Mouse (Mus musculus) gonadal fat pad, adult 2 months (tissue): Measurements from ENCODE around the gene Mreg. TPM values are rescaled to one million over a fixed set of nuclear protein-coding genes. Genes with fewer than 3 reads are reported as not detected.
"Not testable (repeated sequence)": the region's sequence is repeated elsewhere in the genome, so short reads cannot be mapped to it uniquely, and the experiment has no call there.

ENCODE experiments used
- DNase-seq: peaks from one replicate; pipeline ENCODE4 v3.0.0-alpha.2; 2012; ENCODE audit warnings: low read depth
- polyA plus RNA-seq: library from polyadenylated mRNA; depleted of rRNA; stranded (reverse); fragments of >200 nt; gene quantifications from 2 replicates; pipeline ENCODE4 v1.2.3, GENCODE M21; 2012

Mreg gene
- polyA plus RNA-seq, 1 experiment = 0.31 TPM

DNA sequence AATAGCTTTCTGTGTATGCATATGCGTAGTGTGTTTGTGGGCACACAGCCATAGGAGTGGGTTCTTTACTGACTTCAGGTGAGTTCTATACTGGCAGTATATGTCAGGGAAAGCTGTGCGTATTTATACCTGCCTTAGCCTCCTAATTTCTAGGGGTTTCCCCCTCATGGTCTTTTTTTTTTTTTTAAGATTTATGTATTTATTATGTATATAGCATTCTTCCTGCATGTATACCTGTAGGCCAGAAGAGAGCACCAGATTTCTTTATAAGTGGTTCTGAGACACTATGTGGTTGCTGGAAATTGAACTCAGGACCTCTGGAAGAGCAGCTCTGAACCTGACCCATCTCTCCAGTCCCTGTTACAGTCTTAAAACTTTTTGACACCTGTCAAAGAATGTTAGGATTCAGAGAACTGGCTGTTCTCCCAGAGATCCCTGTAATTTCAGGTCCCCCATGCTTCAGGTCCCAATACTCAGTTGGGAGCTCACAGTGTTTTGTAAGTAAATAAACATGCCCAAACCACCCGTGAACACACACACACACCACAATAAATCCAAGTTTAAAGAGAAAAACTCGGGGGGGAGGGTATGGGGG, 14.9 kb upstream of the Mreg start:
- no peak for DNase-seq

DNA sequence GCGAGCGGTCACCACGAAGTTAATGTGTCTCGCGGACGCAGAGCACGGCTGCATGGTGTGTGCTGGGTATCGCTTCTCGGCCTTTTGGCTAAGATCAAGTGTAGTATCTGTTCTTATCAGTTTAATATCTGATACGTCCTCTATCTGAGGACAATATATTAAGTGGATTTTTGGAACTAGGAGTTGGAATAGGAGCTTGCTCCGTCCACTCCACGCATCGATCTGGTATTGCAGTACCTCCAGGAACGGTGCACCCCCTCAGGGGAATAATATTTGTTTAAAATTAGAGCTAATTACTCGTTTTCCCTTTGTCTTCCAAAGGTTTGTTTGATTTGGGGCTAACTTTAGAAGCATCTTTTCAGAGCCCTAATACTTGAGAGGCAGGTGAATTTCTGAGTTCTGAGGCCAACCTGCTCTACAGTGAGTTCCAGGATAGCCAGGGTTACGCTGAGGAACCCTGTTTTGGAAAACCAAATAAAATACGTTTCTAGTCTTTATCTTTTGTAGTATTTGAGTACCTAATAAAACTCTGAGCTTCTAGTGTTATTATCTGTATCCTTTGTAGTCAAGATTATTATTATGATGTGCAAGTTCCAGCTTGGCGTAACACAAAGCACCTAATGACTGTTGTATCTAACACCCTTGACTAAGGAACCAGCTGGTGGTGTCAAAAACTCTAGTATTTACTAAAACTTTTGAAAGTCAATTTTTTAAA, 14.2 kb upstream of the Mreg start:
- DNase-seq = no peak

DNA sequence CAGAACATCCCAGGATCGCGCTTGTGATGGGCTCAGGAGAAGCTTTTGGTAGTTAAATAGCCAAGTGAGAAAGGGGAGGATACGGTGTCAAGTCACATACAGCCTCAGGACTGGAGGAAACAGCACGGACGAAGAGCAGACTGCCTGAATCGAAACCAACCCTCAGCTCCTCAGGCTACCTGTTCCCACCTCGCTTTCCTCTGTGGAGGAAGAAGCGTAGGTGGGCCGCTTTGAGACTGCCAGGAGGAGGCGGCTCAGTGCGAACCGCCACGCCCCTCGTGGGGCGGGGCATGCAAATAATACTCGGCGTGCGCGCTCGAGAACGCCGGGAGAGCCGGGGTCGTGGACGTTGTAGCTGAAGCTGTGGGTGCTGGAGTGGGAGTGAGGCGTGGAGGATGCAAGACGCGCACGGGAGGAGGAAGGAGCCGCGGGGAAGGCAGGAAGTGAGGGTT, 13.6 kb upstream of the Mreg start:
- DNase-seq = not testable (repeated sequence)

DNA sequence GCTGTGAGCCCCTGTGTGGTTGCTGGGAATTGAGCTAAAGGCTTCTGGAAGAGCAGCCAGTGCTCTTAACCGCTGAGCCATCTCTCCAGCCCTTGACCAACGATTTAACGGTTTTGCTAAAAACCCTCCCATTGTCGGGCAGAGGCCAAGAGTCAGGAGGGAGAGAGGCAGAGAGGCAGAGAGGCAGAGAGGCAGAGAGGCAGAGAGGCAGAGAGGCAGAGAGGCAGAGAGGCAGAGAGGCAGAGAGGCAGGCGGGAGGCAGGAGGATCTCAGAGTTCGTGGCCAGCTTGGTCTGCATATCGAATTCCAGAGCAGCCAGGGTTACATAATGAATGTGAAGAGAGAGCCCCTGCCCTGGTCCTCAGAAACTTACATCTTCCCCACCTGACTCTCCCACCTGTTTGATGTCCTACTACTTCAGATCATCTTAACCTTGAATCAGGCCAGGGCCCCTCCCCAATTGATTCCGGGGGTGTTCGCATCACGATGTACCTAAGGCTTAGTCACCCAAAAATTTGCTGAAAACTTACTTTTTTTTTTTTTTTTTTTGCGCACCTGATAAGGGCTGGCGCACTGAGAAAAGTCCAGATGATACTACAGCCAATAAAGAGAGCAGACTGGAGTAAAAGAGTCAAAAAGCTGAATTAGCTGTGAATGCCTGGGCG, 13.1 kb upstream of the Mreg start:
- no peak for DNase-seq

DNA sequence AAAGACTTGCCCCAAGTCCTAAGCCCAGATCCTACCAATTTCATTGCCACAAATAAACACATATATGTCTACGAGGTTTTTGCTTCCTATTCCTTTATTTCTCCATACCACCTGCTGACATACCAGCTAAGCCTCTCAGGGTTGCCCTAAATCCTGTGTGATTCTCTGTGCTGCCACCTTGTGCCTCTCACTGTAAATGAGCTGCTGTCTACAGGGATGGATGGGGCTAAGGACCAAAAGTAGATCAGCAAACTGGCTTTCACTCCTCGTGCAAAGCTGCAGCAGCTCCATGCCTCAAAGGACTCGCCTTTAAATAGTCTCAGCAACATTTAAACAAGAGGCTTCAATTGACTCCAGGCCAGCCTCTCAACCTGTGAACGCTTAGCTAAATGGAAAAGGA, 7.9 kb upstream of the Mreg start:
- DNase-seq = no peak

DNA sequence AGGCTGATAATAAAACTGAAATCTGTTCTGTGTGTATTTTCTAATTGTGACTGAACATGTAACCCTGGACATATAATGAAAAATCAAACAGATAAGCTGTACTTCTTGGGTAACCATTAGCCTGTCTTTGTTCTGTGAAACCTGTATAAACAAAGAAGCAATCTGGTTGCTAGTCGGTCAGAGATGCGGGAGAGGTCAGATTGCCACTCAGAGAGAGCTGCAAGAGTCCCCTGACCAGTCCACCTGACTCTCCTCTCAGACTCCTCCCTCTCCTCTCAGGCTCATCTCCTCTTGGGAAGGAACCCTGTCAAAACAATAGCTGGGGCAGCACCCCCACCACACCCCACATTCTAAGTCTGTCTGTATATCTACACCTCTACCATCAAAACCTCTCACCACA, 7.0 kb upstream of the Mreg start:
- no peak for DNase-seq

DNA sequence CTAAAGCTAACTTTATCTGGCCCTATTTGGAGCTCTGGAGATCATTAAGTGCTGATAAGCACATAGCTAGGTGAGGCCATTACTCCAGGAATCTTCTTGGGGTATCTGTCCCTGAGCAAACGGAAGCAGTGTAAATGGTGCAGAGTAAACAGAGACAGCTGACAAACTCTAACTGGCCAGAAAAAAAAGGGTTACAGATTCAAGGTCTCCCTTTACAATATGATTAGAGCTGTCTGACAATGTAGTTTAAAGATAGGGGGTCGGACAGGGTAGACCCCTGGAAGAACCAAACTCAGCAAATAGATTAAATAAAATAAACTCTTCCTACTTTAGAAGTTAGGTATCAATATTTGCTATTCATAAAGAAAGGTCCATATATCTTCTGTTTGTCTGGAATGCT, 6.5 kb upstream of the Mreg start:
- no peak for DNase-seq

DNA sequence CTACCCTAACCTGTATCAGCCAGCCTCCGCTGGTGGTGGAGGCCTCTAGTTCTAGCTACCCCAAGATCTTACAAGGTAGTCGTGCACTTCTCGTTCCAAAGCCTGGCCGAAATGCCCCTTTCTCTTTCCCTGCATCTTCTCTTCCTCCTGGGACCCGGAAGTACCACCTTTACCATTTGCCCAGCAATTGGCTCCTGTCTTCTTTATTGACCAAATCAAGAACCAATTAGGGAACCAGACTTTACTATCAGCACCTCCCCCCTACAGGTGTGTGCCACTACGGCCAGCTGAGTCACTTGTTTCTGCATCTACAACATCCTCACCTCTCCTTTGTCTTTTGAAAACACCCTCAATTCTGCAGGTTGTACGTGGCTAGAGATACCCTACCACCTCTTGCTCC, 4.7 kb upstream of the Mreg start:
- DNase-seq = no peak

DNA sequence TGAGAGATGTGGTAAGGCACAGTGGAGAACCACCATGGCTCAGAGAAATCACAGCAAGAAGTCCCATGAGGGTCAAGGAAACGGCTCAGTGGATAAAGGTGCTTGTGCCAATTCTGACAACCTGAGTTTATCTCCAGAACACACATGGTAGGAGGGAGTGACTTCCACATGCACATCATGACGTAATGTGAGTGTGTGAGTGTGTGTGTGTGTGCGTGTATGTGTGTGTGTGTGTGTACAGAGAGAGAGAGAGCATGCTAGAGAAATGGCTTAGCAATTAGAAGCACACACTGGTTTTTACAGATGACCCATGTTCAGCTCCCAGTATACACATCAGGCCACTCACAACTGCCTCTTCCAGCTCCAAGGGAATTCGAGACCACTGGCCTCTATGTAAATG, 3.1 kb upstream of the Mreg start:
- no peak for DNase-seq

DNA sequence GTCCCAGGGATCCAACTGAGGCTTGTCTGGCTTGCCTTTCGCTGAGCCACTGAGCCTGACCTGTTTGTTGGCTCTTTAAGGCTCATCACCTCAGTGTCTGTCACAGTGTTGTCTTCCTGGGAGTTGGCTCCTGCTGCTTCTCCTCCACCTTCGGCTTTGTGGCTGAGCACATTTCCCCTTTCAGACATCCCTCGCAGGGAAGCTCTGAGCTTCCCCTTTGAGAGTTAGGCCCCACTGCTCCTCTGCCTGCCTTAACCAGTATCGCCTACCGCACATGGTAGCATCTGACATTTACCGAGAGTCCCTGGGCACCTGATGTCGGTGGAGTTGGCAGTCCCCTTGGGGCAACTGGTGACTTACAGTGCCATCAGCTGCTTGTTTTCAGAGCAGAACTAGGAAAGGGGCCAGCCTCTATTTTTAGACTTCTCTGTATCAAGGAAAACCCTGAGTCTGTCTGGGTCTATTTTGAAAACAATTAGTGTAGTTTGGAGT, 2.4 kb upstream of the Mreg start:
- DNase-seq = no peak

DNA sequence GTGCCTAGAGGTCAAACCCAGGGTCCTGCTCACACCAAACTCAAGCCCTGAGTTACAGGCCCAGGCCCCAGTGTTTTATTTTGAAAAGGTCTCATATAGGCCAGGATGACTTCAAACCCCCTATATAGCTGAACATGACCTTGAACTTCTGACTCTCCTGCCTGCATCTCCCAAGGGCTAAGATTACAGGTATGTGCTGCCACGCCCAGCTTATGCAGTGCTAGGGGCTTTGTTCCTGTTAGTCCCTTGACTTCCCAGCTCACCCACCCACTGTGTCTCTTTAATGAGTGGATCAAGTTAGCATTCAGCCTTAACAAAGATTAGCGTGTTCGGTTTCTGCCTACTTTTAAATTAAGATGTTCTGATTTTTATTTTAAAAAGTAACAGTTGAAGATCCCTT, 1.8 kb upstream of the Mreg start:
- DNase-seq = no peak

DNA sequence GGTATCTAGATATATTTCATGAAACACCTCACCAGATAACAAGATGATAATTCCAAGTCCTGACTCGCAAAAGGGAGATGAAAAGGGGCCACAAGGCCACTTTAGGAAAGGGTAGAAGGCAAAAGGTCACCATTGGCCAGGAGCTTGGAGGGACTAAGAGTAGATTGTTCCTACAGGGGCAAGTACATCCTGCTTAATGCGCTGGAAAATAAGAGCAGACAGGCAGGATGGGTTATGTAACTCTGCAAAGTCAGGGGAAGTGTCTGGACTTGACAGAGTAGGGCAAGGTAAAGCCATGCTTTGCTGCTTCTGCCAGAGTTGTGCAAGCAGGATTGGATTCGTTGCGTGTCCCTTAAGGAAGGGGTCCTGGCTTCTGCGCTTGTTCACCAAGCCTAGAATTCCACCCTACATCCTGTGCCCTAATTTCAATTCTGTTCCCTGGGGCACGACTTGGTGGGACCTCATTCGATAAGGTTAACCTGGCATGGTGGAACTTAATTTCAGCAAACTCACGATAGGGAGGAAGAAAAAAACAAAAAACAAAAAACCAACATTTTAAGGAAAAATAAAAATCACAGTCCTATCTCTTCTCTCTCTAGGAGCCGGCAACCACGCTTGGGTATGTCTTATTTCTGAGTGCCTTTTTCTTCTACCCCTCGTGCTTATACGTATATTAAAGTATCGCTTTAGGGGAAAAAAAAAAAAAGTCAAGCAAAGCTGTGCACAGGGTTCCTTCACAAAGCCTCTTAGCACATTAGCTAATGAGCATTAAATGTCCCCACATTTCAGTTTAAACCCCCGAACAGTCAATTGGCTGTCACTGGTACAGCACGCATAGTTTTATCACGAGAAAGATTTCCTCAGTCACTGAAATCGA, 1.1 kb downstream of the Mreg start:
- DNase-seq = peak; percentile 98

DNA sequence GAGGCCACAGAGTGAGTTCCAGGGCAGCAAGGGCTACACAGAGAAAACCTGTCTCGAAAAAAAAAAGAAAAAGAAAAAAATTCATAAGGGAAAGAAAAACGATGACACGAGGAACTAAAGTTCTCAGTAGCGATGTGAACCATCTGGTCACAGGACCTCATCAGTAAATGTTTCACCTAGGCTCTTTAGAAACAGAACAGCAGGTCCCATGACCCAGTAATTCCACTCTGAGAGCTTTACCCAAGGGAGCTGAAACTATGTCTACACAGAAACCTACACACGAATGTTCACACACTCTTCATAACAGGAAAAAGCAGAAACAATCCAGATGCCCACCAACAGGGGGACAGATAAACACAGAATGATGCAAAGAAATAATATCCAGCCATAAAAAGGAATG, 4.0 kb downstream of the Mreg start:
- DNase-seq = no peak

DNA sequence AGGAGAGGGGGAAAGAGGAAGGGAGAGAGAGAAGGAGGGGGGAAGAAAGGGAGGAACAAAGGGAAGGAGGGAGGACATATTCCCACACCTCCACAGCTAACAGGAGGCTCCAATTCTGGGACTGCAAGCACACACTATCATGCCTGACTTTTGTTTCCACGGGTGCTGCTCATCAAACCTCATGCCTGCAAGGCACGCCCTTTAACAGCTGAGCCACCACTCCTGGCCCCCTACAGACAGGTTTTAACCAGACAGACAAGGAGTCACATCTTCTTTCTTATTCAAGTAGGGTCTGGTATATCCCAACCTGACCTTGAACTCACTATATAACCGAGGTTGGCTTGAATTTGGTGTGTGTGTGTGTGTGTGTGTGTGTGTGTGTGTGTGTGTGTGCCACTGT, 7.0 kb downstream of the Mreg start:
- no peak for DNase-seq

DNA sequence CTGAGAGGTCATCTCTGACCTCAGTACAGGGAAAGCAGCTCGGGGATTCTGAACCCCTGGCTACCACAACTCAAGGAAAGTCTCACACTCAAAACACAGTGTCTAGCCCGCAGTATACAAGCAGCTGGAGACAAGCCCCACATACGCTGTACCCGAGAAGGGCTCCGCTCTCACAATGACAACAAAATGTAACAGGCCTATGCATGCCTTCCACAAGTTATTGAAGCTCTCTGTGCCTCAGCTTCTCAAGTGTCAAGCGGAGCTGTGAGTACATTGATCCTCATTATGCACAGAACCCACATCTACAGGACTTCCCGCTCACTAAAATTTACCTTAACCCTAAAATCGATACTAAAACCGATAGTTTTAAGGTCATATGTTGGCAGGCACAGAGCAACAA, 8.9 kb downstream of the Mreg start:
- DNase-seq = no peak

DNA sequence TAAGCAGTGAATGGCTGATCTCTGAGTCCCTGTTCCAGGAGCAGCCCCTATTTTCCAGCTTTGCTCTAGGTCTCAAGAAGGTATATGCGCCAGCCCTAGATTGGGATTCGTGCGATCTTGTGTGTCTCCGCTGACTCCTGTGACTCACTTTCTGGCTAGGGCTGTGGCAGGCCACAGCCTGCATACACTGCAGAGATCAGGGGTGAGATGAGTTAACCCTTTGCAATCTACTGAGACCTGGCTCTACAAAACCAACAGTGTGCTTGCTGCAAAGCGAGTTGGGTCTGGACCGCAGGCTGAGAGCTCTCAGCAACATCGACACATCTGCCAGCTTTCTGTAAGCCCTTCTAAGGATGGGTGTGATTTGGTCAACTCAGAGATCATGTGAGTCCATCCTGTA, 9.4 kb downstream of the Mreg start:
- DNase-seq = no peak

DNA sequence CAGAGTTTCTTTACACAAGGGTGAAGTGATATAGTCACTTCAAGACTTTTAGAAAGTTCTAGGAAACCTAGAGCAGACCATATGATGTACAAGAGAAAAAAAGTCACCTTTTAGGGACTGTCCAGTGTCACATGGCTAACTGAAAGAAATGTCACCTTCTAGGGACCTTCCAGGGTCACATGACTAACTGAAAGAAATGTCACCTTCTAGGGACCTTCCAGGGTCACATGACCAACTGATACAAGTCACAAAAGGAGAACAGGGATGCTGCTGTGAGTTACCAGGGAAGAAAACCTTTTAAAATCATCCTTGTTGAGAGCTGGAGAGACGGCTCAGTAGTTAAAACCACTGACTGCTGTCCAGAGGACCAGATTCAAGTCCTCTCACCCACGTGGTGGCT, 10.0 kb downstream of the Mreg start:
- DNase-seq = no peak

DNA sequence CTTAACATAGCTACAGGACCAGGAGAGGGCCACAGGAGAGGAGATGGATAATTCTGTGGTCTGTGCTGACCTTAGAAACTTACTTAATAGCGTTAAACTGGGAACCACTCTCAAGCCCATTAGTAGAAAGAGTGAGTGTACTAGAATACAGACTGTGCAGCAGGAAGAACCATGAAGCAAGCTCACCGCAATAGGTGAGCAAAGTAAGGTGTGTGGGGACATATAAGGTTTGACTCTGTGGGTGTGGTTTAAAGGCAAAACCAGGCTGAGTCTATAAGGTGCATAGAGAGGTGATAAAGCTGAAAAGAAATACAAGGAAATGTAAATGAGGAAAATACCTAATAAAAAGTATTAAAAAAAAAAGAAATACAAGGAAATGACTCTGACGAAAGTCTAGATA, 11.0 kb downstream of the Mreg start:
- no peak for DNase-seq

DNA sequence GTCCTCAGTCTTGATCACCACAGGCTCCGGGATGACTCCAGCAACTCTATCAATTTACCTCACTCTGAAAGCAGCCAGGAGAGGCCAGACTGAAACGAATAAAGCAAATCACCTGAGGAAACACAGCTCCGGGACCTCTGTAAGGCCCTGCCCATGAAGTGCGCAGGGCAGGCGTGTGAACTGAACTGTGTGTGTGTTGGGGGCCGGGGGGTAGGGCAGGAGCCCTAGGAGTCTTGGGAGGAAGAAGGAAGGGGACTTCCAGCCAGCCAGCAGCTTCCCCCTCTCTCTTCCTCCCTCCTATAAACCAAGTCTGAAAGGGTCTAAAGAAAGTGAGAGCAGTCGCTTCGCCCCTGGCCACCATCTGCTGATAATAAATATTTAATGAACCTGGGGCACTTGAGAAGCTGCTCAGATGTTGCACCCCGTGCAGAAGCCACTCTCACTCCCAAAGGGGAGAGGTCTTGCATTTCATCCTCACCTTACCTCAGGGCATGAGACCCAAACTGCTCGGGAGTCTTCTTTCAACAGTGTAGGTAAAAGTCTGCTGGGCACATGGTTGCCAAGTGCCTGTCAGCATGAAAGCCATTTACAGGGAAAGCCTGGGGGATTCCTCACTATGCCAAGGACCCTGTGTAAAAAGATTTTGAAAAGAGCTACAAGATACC, 13.8 kb downstream of the Mreg start:
- DNase-seq = no peak

DNA sequence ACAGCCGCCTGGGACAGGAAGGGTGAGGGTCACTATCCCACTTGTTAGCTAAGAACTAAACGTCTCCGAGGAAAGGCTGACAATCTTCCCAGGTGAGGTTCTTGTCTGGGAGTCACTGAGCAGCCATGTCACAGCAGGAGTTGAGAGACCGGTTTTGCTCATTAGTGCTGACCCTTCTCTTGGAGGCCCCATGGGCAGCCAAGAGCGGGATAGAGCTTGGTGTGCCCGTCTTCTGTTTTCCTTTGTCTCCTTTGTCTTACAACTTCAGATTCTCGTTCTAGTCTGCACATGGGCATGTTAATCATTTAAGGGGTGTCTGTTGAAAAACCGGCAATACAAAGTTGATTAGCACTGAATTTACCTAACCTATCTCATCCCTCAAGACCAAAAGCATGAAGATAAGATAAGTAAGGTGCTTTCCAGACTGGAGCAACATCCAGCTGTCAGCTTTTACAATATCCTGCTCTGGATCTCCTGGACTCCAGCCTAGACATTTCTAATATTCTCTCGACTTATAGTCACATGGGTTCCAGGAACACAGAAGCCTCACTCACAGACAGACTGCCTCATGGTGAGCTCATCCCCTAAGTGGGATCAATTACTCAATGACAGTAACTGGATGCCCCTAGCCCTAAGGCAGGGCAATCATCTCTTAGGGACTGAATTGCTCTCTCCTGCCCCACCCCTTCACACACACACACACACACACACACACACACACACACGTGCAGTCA, 15.3 kb downstream of the Mreg start:
- no peak for DNase-seq

DNA sequence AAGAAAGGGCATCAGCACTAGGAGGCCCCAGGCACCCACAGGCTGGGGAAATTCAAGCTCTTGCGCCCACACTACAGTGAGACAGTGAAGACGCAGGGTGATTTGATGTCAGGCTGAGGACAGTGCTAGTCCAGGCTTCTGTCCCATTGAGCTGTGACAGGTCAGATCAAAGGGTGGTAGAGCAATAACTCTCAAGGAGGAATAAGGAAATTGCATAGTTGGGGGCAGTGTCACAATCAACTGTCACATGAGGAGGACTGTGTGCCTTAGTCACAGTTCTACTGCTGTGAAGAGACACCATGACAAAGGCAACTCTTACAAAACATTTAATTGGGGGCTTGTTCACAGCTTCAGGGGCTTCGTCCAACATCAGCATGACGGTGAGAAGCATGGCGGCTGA, 16.0 kb downstream of the Mreg start:
- no peak for DNase-seq
